Comparison of ENCODE assay signal across 32 mouse cellular contexts in genomic region chr8:127320930-127321329, GRCm38 (mm10).
"Had no signal": no experiment of that assay in that cellular context is flagged by ENCODE, and none has a peak within 500 bp of the region (broad histone marks: within the 10 kb centered on the region; RNA-seq: fewer than 3 reads in every experiment).

No protein-coding gene starts in this region.

- H3K4me1 ChIP-seq: liver, embryonic 12.5 days; liver, embryonic 13.5 days; liver, embryonic 15.5 days; lung, embryonic 15.5 days; midbrain, embryonic 10.5 days; midbrain, embryonic 12.5 days; midbrain, embryonic 13.5 days; midbrain, embryonic 15.5 days; neural tube, embryonic 12.5 days had no signal

- H3K9me3 ChIP-seq: limb, embryonic 10.5 days; limb, embryonic 12.5 days; limb, embryonic 13.5 days; limb, embryonic 15.5 days; liver, embryonic 12.5 days; liver, embryonic 13.5 days; liver, embryonic 15.5 days; lung, embryonic 15.5 days; megakaryocyte, embryonic 14.5 days; midbrain, embryonic 10.5 days; midbrain, embryonic 12.5 days; midbrain, embryonic 13.5 days; midbrain, embryonic 15.5 days; neural tube, embryonic 12.5 days had no signal

- H3K27me3 ChIP-seq: limb, embryonic 12.5 days; limb, embryonic 13.5 days; limb, embryonic 15.5 days; liver, embryonic 12.5 days; liver, embryonic 13.5 days; liver, embryonic 15.5 days; lung, embryonic 15.5 days; midbrain, embryonic 12.5 days; midbrain, embryonic 13.5 days; midbrain, embryonic 15.5 days; neural tube, embryonic 12.5 days had no signal

- H3K27ac ChIP-seq: limb, embryonic 10.5 days; limb, embryonic 12.5 days; limb, embryonic 13.5 days; limb, embryonic 15.5 days; liver, embryonic 12.5 days; liver, embryonic 13.5 days; liver, embryonic 14.5 days; liver, embryonic 15.5 days; lung, embryonic 15.5 days; macrophage; midbrain, embryonic 10.5 days; midbrain, embryonic 12.5 days; midbrain, embryonic 13.5 days; midbrain, embryonic 15.5 days; neural tube, embryonic 12.5 days had no signal

- DNase-seq: left cerebral cortex, postnatal 4 days; liver; liver, embryonic 13.5 days; liver, postnatal 0 days; lung, adult 18-20 months; lung, adult 2 months; lung, embryonic 14.5 days; lung, postnatal 10 days; lung, postnatal 14 days; lung, postnatal 36 days; lung, postnatal 4 days; midbrain, embryonic 14.5 days had no signal

- H3K36me3 ChIP-seq: limb, embryonic 13.5 days; liver, embryonic 12.5 days; liver, embryonic 13.5 days; liver, embryonic 15.5 days; midbrain, embryonic 10.5 days; midbrain, embryonic 12.5 days; midbrain, embryonic 13.5 days; midbrain, embryonic 15.5 days; neural tube, embryonic 12.5 days had no signal

- H3K4me3 ChIP-seq: limb, embryonic 10.5 days; limb, embryonic 12.5 days; limb, embryonic 13.5 days; limb, embryonic 15.5 days; liver, embryonic 12.5 days; liver, embryonic 13.5 days; liver, embryonic 15.5 days; lung, embryonic 15.5 days; megakaryocyte, embryonic 14.5 days; midbrain, embryonic 10.5 days; midbrain, embryonic 12.5 days; midbrain, embryonic 13.5 days; midbrain, embryonic 15.5 days; myocyte; neural tube, embryonic 12.5 days had no signal

- H3K9ac ChIP-seq: limb, embryonic 12.5 days; limb, embryonic 13.5 days; limb, embryonic 15.5 days; liver, embryonic 12.5 days; liver, embryonic 13.5 days; liver, embryonic 14.5 days; liver, embryonic 15.5 days; liver, postnatal 0 days; lung, embryonic 14.5 days; lung, embryonic 15.5 days; midbrain, embryonic 12.5 days; midbrain, embryonic 13.5 days; midbrain, embryonic 15.5 days; neural tube, embryonic 12.5 days had no signal

- H3K4me2 ChIP-seq: limb, embryonic 12.5 days; limb, embryonic 13.5 days; limb, embryonic 15.5 days; liver, embryonic 11.5 days; liver, embryonic 12.5 days; liver, embryonic 13.5 days; liver, embryonic 15.5 days; lung, embryonic 14.5 days; lung, embryonic 15.5 days; midbrain, embryonic 11.5 days; midbrain, embryonic 12.5 days; midbrain, embryonic 13.5 days; midbrain, embryonic 15.5 days; neural tube, embryonic 12.5 days had no signal

- ATAC-seq: liver, embryonic 12.5 days; liver, postnatal 0 days; lung, postnatal 0 days; midbrain, embryonic 13.5 days; midbrain, embryonic 15.5 days; midbrain, embryonic 16.5 days had no signal
